Mouse (Mus musculus): ENCODE measurements at regions not wholly inside any gene's neighbourhood (a gene's known extent, or its start where the extent isn't known, plus 50 kb on each side); places are given as distances from the start of the nearest gene placed in this dataset.

- peak; percentile 17 for DNase-seq (ENCODE audit: low spot score)
These were observed 53.7 kb upstream of the Gm26657 start for GRCm38 (mm10) chr4:56686141-56686540.

GRCm38 (mm10) chr4:56685696-56686095 is 54.2 kb upstream of the Gm26657 start:
- DNase-seq (ENCODE audit: low spot score) = peak; percentile 8

GRCm38 (mm10) chr4:56685123-56685522 is 54.7 kb upstream of the Gm26657 start:
- DNase-seq (ENCODE audit: low spot score) = peak; percentile 94

- DNase-seq (ENCODE audit: low spot score) = no peak
These were observed 55.8 kb upstream of the Gm26657 start for GRCm38 (mm10) chr4:56684031-56684430.

- DNase-seq (ENCODE audit: low spot score) = no peak
These were observed 58.7 kb upstream of the Gm26657 start for GRCm38 (mm10) chr4:56681121-56681520.

GRCm38 (mm10) chr4:56673868-56674267 is 66.0 kb upstream of the Gm26657 start:
- no peak for DNase-seq (ENCODE audit: low spot score)

GRCm38 (mm10) chr4:56664921-56665320 is 74.9 kb upstream of the Gm26657 start:
- DNase-seq (ENCODE audit: low spot score) = no peak

GRCm38 (mm10) chr4:56661816-56662215 is 78.1 kb upstream of the Gm26657 start:
- no peak for DNase-seq (ENCODE audit: low spot score)

- no peak for DNase-seq (ENCODE audit: low spot score)
These were observed 82.8 kb upstream of the Gm26657 start for GRCm38 (mm10) chr4:56657046-56657445.

GRCm38 (mm10) chr4:56654327-56654726 is 85.5 kb upstream of the Gm26657 start:
- no peak for DNase-seq (ENCODE audit: low spot score)

- DNase-seq (ENCODE audit: low spot score) = no peak
These were observed 87.1 kb upstream of the Gm26657 start for GRCm38 (mm10) chr4:56652819-56653218.

GRCm38 (mm10) chr4:56649731-56650130 is 90.1 kb upstream of the Gm26657 start:
- DNase-seq (ENCODE audit: low spot score) = no peak

GRCm38 (mm10) chr4:56643999-56644962 is 95.6 kb upstream of the Gm26657 start:
- DNase-seq (ENCODE audit: low spot score) = peak; percentile 49

- no peak for DNase-seq (ENCODE audit: low spot score)
These were observed 96.4 kb upstream of the Gm26657 start for GRCm38 (mm10) chr4:56643491-56643890.

GRCm38 (mm10) chr4:56639709-56640108 is 100.2 kb upstream of the Gm26657 start:
- no peak for DNase-seq (ENCODE audit: low spot score)

GRCm38 (mm10) chr4:56638704-56639478 is 101.0 kb upstream of the Gm26657 start:
- no peak for DNase-seq (ENCODE audit: low spot score)

GRCm38 (mm10) chr4:56636265-56636664 is 103.6 kb upstream of the Gm26657 start:
- DNase-seq (ENCODE audit: low spot score) = no peak

GRCm38 (mm10) chr4:56633528-56633927 is 106.3 kb upstream of the Gm26657 start:
- DNase-seq (ENCODE audit: low spot score) = no peak

- no peak for DNase-seq (ENCODE audit: low spot score)
These were observed 109.6 kb upstream of the Gm26657 start for GRCm38 (mm10) chr4:56630251-56630650.

GRCm38 (mm10) chr4:56627206-56627605 is 112.7 kb upstream of the Gm26657 start:
- no peak for DNase-seq (ENCODE audit: low spot score)

GRCm38 (mm10) chr4:56621782-56622181 is 118.1 kb upstream of the Gm26657 start:
- no peak for DNase-seq (ENCODE audit: low spot score)

- DNase-seq (ENCODE audit: low spot score) = no peak
These were observed 118.5 kb upstream of the Gm26657 start for GRCm38 (mm10) chr4:56621356-56621755.

GRCm38 (mm10) chr4:56620628-56621027 is 119.2 kb upstream of the Gm26657 start:
- DNase-seq (ENCODE audit: low spot score) = no peak

Measured in retina, embryonic 14.5 days (tissue).